Mouse (Mus musculus) midbrain, embryonic 10.5 days (tissue): Measurements from ENCODE around the gene Mrgprb3. TPM values are rescaled to one million over a fixed set of nuclear protein-coding genes. Genes with fewer than 3 reads are reported as not detected.

Experiments used
- DNase-seq: peaks from one replicate; pipeline ENCODE4 v3.0.0-alpha.2; 2017; ENCODE audit warnings: low spot score
- H3K27ac ChIP-seq: fragments of 300-500 bp; sonication (generic); replicated peaks from 2 replicates; pipeline ENCODE4 v1.5.1; 2016; ENCODE audit warnings: mild to moderate bottlenecking
- H3K27me3 ChIP-seq: fragments of 300-500 bp; sonication (generic); 2 replicates; pipeline ENCODE4 v1.6.1; 2016; ENCODE audit warnings: low read depth, mild to moderate bottlenecking; ENCODE audit not compliant: poor library complexity, severe bottlenecking
- H3K36me3 ChIP-seq: fragments of 300-500 bp; sonication (generic); 2 replicates; pipeline ENCODE4 v1.6.1; 2016; ENCODE audit warnings: mild to moderate bottlenecking, moderate library complexity
- H3K4me1 ChIP-seq: fragments of 300-500 bp; sonication (generic); 2 replicates; pipeline ENCODE4 v1.6.1; 2016
- H3K4me3 ChIP-seq: fragments of 300-500 bp; sonication (generic); 2 replicates; pipeline ENCODE4 v1.5.1; 2016; ENCODE audit warnings: mild to moderate bottlenecking, moderate library complexity
- H3K9me3 ChIP-seq: fragments of 300-500 bp; sonication (generic); replicated peaks from 2 replicates; pipeline ENCODE4 v1.6.1; 2016; ENCODE audit warnings: mild to moderate bottlenecking
- WGBS: fragments of 180-500 bp; shearing (Covaris S2); methylation state at CpG from one replicate; pipeline ENCODE4 v1.1.7; 2016; 5-methylcytosine and 5-hydroxymethylcytosine counted together
- polyA plus RNA-seq: library from polyadenylated mRNA; unstranded; fragments of >200 nt; fragmentation: Nextera tagmentation; extraction: Ambion mirVana; gene quantifications from 2 replicates; pipeline ENCODE4 v1.2.1, GENCODE M21; 2016

Gene Mrgprb3
- not detected in 2 replicates for polyA plus RNA-seq

DNA sequence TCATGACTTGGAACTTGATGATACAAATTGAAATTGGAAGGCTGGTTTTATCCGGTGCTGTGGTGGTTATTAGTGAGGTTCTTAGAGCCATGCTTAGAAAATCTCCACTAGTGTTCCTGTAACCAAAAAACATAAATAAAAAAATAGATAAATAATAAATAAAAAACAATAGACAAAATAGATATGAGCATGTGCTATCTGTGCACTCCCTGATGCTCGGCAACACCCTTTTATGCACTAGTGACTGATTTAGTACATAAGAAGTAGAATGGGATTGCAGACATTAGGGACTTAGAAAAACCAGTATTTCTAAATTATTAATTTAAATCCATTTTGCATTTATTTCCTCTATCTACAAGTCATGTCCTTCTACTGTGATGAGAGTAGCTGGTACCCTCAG, at the start of gene Mrgprb3:
Mrgprb3 (minus strand) TSS at position 101 of the 400 bp plus-strand sequence.
- no peaks in the 10 kb centered on the region for H3K27me3 ChIP-seq
- no peak within 1 kb of the TSS for H3K4me3 ChIP-seq
- H3K27ac ChIP-seq = no peak within 1 kb of the TSS
- H3K36me3 ChIP-seq = no peaks in the 10 kb centered on the region
- WGBS = 91% methylated on average over 2 of the region's 2 CpGs
- no peak for DNase-seq
- H3K4me1 ChIP-seq = no peaks in the 10 kb centered on the region
- H3K9me3 ChIP-seq = peaks cover 22% of the 10 kb centered on the region

Other genes starting within 250 kb of the Mrgprb3 start
- not detected in 2 replicates for gene Mrgprb1, start 187.5 kb downstream of the Mrgprb3 start, polyA plus RNA-seq
- gene Mrgprx2, start 144.5 kb downstream of the Mrgprb3 start, polyA plus RNA-seq = not detected in 2 replicates
- gene Mrgprb2, start 85.7 kb downstream of the Mrgprb3 start, polyA plus RNA-seq = not detected in 2 replicates
- 30.9 and 34.0 TPM in 2 replicates for gene Zdhhc13, start 145.2 kb upstream of the Mrgprb3 start, polyA plus RNA-seq
- 0.22 TPM in 1 of 2 replicates, not detected in the other for gene Csrp3, start 204.2 kb upstream of the Mrgprb3 start, polyA plus RNA-seq
- gene E2f8, start 237.8 kb upstream of the Mrgprb3 start, polyA plus RNA-seq = 17.1 and 18.8 TPM in 2 replicates